Mouse (Mus musculus): ENCODE measurements around the gene Cytip.

Gene Cytip

DNA sequence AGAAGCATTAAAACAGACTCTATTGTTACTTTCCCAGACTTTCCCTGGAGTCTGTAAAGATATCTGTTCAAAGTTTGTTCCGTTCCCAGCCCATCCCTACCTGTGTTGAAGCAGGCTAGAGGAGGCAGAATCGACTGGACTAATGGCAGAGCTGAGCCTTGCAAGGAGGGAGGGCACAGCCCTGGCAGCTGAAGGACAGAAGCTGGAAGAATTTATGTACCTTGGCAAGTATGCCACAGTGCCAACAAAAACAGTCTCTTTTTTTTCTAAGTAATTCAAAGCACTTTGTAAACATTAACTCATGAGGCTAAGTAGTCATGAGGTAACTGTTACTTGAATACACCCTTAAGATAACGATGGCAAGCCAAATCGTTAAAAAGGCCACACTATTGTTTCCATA is at the start of gene Cytip:
Cytip (minus strand) TSS at position 187 of the 400 bp plus-strand sequence.
- no peak for DNase-seq (ENCODE audit: low spot score)

DNA sequence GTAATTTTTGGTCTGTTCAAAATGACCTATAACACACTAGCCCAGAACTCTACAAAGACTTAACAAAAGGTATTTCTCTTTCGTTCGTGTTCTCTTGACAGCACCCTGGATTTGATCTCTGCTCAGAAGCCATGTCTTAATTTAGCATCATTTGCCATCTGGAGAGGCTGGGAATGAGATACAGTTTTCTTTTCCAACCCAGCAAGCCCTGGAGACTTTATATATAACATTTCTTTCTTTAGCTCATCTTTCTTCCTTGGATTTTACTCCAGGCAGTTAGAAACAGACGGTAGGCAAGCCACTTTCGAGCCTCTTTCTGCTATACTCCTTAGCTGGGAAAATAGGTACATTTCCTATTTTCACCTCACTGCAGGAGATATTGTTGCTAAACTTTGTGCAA is 45.3 kb upstream of the Cytip start:
- DNase-seq (ENCODE audit: low spot score) = no peak

DNA sequence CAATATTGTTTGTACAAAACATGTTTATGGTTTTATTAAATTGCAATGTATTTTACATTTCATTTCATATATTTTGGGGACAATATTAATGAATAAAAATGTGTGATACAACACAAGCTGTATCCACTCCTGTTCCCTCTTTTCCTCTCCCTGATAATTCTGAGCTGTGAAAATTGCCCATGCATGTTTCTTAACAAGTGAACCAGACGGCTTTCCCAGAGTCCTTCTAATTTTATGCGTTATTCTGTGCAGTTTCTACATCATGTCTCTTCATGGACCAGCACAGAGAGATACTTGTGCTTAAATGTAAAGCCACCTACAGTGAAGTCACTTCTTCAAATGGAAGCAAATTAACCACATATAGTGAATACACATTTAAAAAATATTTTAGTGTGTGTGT is 42.2 kb upstream of the Cytip start:
- DNase-seq (ENCODE audit: low spot score) = no peak

DNA sequence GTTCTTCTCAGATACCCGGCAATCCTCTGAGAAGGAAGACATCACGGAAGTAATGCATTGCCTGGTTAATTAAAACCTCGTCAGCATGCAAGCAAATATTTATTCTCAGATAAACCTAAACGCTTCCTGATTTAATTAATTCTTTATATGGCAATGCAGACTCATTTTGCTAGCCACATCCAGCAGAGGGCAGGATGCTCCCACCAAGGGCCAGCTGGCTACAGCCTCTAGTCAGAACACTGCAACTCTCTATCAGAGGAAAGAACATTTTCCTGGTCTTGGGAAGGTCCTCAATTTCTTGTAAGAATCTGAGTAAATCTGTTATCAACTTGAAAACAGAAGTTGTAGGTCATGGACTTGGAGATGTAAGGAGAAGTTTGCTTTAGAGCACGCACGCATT is 4.1 kb upstream of the Cytip start:
- peak; percentile 76 for DNase-seq (ENCODE audit: low spot score)

DNA sequence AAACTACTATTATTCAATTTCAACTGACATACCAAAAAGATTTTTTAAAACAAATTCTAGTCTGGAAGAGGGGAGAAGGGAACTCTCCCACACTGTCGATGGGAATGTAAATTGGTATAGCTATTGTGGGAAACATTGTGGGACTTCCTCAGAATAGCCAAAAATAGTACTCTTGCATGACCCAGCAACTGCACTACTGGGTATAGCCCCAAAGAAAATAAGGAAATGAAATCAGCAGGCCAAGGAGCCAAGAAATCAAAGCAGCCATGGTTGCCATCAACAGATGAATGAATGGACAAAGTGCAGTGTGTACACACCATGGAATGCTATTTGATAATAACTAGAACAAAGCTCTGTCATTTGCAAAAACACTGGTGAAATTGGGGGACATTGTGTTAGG is 1.5 kb upstream of the Cytip start:
- DNase-seq (ENCODE audit: low spot score) = no peak

DNA sequence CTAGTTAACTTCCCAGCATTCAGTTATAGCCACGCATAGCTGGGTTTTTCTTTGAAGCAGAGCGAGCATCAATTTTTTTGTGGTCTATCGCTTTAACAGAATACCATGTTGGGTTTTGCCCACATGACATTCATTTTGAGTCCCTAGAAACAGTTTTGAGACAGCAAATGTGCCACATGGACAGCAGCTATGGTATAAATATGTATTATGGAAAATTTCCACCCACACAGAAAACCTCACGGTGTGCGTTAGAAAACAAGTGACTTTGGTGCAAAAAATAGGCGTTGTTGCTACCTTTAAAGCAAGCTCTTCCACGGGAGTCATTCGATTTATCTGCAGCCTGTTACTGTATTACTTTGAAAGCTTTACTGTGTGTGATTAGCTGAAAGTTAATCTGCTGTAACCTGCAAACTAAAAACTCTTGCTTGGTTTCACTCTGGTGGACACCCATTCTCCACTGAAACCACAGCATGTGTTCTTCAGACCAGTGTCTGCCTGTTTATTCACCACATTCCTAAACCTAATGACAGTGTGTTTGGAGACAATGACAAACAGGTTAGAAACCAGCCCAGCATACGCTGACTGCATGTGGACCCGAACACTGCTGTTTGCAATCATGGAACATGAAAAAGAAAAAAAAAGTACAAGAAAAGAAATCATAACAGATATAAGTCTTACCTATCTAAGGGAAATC is 763 bp downstream of the Cytip start:
- no peak for DNase-seq (ENCODE audit: low spot score)

DNA sequence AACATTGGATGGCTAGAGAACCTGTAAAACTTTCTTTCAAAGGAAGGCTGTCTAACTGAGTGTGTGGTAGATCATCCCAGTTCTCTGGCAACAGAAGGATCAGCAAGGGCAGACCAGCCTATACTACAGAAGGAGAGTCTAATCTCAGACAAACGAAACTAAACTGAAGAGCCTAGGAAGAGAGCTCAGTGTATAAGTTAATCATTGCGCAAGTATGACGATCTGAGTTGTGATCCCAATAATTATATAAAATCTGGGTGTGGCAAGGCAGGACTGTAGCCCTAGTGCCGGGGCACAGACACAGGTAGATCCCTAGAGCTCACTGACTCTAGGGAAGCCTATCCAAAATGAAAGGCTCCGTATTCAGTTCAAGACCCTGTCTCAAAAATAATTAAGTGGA is 3.2 kb downstream of the Cytip start:
- DNase-seq (ENCODE audit: low spot score) = no peak

DNA sequence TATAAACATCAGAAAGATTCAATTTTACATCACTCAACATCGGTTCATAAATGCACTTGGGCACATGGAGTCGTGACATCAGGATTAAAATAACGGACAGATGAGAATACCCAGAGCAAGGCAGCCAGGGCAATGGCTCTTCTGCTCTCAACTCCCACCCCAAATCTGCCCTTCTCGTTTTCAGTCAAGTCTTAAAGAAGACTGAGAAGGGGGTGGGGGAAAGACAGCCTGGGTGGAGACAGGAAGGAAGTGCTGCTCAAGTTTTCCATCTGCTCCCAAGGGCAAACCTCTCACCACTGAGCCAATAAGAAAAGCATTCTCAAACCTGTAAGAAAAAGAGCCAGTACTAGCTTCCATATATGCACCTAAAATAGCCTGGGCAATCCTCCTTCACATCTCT is 5.8 kb downstream of the Cytip start:
- no peak for DNase-seq (ENCODE audit: low spot score)

DNA sequence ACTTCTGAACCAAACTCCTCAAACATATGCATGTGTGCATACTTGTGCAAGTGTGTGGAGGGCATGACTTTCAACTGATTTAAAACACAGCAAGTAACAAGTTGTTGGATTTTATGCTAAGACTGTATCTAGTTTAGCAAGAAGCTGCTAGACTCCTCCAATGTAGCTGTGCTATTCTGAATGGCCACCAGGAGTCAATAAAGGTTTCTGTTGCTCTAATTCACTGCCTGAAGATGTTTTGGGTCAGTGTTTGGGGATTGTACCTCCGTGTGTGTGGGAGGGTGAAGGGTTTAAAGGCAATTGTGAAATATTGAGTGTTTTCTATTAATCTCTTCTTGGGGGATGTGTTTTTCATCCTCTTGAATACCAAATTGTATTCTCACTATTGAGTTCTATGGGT is 6.4 kb downstream of the Cytip start:
- DNase-seq (ENCODE audit: low spot score) = no peak

DNA sequence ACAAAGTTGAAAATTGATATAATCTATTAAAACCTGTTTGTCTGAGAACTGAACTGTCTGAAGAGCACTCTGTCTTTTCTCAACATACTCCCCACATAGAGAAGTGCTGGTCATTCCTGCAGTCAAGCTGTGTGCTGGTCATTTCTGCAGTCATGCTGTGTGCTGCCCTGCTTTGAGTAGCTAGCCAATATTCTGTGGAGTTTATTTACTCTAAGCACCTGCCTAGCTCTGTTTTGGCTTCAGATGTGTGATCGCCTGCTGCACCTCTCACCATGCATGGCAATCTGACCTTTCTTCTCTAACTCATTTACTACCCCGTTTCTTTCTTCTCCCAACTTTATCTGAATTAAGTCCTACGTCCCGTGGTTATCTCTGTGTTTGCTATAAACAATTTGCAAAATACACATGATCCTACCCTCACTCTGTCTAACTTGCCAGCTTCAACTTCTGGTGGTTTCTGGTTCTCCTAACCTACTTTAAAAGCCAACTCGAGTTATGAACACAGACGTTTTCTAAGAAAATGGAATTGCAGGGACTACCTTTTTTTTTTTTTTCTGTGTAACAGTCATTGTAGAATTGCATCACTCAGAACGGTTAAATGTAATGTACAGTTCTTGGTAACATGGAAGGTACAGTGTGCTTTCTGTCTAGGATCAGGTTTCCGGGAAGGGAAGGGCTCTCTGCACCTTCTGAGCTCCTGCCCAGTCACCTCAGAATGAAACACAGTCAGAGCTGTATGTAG is 7.9 kb downstream of the Cytip start:
- no peak for DNase-seq (ENCODE audit: low spot score)

DNA sequence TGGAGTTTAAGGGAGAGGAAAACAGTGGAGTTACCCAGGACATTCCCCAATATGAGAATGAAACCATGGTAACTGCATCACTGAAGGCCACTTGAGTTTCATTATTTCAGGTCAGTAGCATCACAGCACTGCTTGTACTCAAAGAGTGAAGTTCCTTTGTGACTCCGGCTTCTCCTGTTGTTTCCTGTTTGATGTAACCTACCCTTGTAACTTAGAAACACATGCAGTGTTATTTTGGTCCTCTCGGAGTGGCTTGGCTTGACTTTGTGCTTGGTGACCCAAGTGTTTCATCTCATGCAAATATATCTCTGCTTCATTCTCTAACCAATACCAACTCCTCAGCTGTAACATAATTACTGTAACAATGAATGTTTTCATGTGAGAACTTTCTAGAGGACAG is 11.1 kb downstream of the Cytip start:
- DNase-seq (ENCODE audit: low spot score) = no peak

DNA sequence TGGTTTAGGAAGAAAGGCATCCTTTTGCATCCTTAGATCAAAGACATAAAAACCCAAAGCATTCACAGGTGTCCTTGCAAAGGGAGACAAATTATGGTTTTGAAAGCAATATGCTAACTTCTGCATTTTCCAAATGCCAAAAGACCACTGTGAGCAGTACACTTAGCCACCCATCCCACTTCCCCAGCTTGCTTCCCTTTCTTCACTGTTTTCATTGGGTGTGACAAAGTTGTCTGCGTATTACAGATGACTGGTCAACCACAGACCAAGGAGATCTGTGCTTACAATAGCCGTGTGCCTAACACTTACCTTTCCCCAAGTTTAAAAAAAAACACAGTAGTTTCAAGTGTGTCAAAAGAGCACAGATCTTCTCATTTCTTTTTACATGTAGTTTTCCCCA is 11.7 kb downstream of the Cytip start:
- DNase-seq (ENCODE audit: low spot score) = no peak

DNA sequence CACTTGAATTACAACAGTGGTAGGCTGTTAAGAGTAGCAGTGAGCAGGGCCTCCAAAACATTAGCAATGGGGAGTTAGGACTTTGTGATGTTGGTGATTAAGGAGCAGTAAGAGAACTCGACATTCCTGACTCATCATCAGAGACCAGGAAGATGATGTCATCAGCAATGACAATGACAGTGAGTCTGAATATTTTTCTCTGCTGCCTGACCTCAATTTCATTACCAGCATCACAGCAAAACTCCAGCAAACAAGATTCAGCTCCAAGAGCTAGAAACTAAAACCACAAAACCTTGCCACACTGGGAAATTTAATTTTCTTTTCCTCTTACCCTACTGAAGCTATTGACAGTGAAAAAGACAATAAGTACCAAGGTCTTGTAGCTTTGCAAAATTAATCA is 14.6 kb downstream of the Cytip start:
- DNase-seq (ENCODE audit: low spot score) = no peak

DNA sequence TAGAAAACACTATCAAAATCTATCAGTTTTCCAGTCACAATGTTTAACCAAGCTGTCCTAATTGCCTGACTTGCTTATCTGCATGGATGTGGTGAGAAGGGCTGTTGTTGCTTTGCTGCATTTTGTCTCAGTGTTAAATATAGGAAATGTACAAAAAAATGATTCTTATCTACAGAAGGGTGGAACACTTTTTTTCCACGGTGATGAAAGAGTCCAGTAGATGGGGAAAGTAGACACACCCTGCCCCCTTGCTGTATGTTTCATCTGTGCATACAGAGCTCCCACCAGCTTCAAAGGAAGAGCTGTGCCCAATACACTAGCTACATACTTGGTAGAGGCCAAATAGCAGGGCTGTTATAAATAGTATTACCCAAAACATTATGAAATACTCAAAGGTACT is 16.3 kb downstream of the Cytip start:
- DNase-seq (ENCODE audit: low spot score) = no peak

DNA sequence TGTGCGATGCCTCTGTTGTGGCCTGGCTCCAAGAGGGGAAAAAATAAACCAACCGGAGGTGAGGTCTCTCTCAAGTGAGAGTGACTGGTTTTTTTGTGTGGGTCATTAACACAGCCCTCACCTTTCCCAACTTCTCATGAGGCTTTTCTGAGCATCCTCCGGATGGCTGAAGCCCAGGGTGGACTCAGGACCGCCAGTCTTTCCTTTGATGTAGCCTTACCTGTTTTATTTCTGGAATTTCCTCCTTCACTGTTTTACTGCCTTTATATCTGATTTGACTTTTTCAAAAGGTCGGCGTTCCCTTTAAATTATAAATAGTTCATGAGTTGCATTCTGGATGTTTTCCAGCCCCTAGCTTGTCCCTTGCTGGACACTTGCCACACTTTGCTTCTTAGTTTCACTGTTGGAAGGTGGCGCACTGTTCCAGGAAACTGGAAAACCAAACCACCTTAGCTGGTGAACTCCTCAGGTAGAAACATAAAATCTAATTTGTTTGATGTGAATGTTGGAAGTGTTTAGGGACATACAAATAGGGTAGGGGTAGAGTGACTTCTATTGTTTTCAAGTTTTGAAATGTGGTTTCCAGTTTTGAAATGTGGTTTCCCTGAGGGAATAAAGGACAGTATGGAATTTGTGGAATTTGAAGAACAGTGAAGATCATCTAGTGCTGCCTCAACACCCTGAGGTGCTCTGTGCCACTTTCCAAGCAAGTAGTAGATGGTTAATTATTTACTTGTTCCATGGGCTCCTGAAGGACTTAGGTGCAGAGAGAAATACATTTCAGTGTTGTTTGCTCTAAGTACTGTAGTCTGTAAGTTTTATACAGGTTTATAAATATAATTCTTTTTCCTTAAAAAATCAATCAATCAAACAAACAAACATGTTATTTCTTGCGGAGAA is 19.7 kb downstream of the Cytip start:
- no peak for DNase-seq (ENCODE audit: low spot score)

DNA sequence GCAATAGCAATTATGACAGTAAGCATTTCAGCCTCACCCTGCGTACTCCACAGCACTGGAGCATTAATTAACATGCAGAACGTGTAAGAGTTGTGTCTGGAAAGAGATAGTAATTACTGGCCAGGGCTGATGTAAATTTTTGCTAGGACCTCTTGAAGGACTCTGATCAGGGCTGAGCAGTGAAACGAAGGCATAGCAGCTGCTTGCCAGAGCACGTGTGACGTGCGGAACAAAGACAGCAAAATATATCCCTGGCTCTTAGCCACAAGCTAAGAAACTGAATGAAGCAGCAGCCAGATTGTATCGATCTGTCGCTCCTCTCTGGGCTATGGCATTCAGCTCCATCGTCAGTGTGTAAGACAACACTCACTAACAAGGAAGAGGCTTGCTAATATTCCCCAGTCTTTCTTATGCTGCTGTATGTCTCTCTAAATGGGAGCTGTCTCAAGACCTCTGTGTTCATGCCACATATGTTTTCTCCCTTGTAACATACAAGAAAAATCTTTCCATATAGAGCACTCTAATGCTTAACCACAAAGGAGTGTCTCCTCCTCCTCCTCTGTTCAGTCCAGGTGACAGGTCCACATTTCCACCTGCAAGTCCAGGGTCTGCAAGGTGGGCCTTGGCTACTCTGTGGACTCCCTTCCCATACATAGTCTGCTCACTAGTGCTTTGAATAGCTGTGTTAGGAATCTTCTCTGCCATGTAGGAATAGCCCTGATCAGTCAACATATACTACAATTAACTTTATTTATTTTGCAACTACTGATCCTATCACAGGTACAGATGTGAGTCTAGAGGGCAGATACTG is 20.7 kb downstream of the Cytip start:
- no peak for DNase-seq (ENCODE audit: low spot score)

DNA sequence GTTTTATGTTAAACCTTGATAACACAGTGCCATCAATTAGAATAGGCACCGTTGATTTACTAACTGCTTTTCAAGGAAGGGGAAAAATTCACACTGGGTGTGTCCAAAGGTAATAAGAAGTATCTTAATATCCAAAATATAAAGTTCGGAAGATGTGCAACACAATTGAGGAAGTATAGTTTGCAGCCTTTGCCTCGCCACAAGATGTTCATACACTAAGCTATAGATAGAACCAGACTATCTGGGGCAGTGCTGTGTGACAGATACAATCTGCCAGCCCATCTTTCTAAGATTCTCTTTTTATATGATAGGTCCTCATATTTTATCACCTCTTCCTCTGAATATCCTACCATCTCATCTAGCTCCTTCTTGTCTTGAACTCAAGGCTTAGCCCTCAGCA is 22.4 kb downstream of the Cytip start:
- DNase-seq (ENCODE audit: low spot score) = no peak

DNA sequence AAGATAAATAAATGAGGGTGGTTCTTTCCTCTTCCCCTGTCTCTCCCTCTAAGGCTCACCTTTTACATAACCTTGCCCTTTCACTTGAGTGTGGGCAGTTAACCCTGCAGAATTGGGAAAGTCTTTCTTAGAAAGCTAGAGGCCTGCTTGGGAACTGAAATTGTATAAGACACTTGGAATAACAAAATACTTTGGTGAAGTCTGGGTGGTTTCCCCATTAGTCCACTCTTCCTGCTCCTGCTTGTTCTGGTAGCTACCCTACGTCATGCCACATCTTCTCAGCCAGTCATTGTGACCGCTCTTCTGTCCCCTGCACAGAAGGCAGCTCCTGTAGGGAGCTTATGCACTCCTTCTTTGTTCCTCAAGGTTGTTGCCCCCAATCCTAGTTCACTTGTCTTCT is 26.2 kb downstream of the Cytip start:
- no peak for DNase-seq (ENCODE audit: low spot score)

DNA sequence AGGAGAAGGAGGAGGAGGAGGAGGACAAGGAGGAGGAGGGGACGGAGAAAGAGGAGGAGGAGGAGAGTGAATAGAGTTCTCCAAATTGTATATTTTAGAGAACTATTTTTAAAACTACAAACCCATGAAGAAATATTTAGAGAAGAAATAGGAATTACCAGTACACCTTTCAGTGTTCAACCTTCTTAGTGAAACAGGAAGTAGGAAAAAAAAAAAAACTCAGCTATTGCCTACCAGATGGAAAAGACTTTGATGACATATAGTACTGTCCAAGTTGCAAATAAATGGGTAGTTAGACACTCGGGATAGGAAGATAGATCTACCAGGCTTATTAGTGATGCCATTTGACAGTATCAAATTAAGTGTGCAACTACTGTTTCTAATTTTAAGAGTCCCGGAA is 27.7 kb downstream of the Cytip start:
- no peak for DNase-seq (ENCODE audit: low spot score)

DNA sequence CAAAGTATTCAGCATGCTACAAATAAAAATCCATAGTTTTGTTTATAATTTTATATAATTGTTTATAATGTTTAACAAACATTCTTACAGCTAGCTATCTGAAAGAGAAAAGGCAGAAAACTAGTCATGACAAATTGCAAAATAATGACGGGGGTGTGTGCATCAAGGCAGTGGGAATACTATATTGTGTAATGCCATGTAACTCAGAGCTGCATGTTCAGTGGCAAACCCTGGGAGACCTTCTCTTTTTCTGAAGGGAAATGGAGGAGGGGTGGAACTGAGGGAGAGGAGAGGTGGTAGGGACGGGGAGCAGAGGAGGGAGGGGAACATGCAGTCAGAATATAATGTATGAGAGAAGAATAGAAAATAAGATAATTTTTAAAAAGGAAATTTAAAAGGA is 28.6 kb downstream of the Cytip start:
- DNase-seq (ENCODE audit: low spot score) = no peak

DNA sequence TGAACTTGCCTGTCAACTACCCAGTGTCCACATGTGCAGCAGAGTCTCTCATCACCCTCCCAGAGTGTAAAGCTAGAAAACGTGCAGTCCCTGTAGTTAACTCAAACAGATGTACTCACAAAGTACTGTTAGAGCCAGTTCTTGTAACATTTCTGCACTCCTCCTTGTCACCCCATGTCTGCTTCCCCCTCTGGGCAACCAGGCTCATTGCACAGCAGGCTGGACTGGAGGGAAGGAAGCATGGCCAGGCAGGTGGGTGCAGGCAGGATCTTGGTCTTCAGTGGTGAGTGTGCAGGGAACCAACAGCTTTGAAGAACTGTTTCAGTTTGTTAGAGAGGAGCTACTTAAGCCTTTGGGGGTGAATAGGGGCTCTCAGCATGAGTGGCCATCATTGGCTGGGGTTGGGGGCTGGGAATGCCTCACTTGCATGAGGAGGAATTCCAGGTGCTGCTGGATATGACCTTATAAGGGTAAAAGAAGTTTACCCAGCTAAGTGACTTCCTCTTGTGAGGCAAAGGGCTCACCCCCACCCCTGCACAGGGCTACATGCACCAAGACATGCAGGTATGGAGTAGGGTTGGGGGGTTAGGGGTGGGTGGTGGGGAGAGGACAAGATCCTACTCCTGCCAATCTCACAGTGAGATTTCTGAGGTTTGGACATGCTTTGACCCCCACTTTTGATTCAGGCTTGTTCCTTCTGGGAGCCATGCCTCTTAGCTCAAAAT is 31.7 kb downstream of the Cytip start:
- DNase-seq (ENCODE audit: low spot score) = no peak

All from layer of hippocampus, adult 9-10 months (tissue).